Mouse (Mus musculus): ENCODE measurements at regions not wholly inside any gene's neighbourhood (a gene's known extent, or its start where the extent isn't known, plus 50 kb on each side); places are given as distances from the start of the nearest gene placed in this dataset.

DNA sequence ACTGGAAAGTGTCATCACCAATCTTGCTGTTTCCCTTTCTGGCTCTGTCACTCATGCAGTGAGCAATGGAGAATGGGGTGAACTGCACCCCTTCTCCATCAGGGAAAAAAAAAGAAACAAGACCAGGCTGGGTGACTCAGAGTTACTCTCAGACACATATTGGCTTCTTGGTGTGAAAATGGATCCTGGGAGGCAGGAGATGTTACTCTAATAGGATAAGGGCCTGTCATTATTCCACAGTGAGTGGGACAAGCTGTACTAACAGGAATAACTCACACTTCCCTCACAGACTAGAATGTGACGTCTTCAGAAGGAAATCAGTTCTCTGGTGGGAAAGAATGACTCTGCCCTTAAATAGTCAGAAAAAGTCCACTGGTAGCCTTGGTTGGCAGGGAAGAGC, 181.4 kb upstream of the Nlrp1b start:
- ATAC-seq (ENCODE audit: insufficient number of reproducible peaks, insufficient read depth, low FRiP score, low TSS enrichment, low read depth): no peak
- Histone ChIP-seq H3K4me3 (replicated peaks) (no peak overlapping the region), H3K9me3 (no peaks in the 10 kb centered on the region), H3K27ac (no peak overlapping the region), H3K36me3 (no peaks in the 10 kb centered on the region), H3K9ac (replicated peaks) (no peak overlapping the region), H3K4me2 (no peak overlapping the region), H3K4me1 (replicated peaks) (no peaks in the 10 kb centered on the region), H3K27me3 (no peaks in the 10 kb centered on the region)
- WGBS: 68% methylated on average over 1 of the region's 1 CpGs

DNA sequence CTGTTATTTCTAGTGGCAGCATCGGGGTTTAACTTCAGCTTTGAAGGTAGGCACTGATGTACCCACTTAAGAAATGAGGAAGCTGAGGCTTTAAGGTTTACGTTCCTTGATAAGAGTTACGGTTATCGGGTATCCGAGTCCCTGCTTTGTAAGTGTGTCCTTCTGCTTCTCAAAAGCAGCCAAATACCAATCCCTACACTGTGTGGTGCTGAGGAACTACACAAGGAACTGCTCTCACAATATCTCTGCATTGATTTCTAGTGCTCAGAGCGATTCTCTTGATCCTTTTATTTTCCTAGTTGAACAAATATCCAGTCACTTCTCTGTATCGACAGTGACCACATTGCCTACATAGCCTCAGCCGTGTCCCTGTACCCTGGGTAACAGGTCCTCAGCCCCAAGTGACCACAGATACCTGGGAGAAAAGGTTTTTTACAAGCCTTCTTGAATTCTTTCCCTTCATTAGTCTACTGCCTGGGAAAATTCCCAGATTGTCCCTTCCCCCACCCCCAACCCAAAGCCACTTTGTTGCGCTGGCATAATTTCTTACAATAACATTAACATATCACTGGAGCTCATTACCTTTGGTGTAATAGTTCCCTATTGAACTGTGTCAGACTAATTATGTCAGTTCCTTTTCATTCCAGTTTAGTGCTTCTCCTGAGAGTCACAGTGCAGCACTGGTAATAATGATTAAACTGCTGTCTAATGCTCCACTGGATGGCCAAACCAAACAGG, 184.0 kb upstream of the Nlrp1b start:
- Histone ChIP-seq H3K36me3 (no peaks in the 10 kb centered on the region), H3K4me3 (replicated peaks) (no peak overlapping the region), H3K4me1 (replicated peaks) (no peaks in the 10 kb centered on the region), H3K9me3 (no peaks in the 10 kb centered on the region), H3K27ac (no peak overlapping the region), H3K4me2 (no peak overlapping the region), H3K27me3 (no peaks in the 10 kb centered on the region), H3K9ac (replicated peaks) (no peak overlapping the region)
- WGBS: 77% methylated on average over 9 of the region's 9 CpGs
- no peak for ATAC-seq (ENCODE audit: insufficient number of reproducible peaks, insufficient read depth, low FRiP score, low TSS enrichment, low read depth)

DNA sequence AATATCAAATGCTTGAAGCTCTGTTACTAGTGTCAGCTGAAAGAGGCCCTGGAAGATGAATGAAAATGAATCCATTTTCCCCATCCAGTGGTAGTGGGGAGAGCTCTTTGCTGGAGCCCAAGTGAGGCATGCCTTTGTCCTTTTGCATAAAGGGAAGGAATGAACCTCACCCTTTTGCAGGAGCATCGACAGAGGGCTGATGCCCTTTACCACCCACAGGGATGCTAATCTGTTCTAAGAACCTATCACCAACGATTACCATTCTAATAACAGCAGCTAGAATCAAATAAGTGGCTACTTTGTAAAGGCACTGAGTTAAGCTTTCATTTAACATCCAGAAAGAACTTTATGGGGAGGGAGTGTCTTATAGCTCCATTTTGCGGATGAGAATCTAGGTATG, 184.9 kb upstream of the Nlrp1b start:
- H3K27ac ChIP-seq: no peak overlapping the region
- H3K9ac ChIP-seq (replicated peaks): no peak overlapping the region
- no peaks in the 10 kb centered on the region for H3K27me3 ChIP-seq
- H3K4me2 ChIP-seq: no peak overlapping the region
- ATAC-seq (ENCODE audit: insufficient number of reproducible peaks, insufficient read depth, low FRiP score, low TSS enrichment, low read depth): no peak
- no peaks in the 10 kb centered on the region for H3K9me3 ChIP-seq
- H3K4me1 ChIP-seq (replicated peaks): no peaks in the 10 kb centered on the region
- no peak overlapping the region for H3K4me3 ChIP-seq (replicated peaks)
- WGBS: 54% methylated on average over 3 of the region's 3 CpGs
- H3K36me3 ChIP-seq: no peaks in the 10 kb centered on the region

DNA sequence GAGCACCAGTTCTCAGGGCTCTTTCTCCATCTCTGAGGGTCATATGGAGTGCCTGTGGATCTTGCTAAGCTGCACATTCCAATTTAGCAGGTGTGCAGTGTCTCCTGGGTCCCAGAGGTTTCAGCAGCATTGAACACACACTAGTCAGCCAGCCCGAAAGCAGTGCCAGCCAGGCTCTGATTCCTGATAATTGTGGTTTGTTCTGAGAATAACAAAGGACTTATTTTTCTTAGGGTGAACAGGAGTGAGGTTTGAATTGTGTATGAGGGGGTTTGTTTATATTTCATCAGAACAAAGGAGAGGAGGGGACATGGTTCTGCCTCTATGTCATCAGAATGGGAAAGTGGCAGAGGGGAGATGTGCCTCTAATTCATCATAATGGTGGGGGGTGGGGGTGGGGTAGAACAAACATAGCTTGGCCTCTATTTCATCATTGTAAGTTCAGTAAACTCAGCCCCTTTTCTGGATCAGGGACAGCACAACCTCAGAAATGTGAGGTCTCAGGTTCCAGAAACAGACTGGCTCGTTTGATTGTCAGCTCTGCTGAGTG, 191.8 kb upstream of the Nlrp1b start:
- Histone ChIP-seq H3K27me3 (no peaks in the 10 kb centered on the region), H3K9me3 (peaks cover 4% of the 10 kb centered on the region; the same call in 1 of the 2 replicates), H3K4me2 (no peak overlapping the region), H3K36me3 (no peaks in the 10 kb centered on the region), H3K27ac (no peak overlapping the region), H3K4me3 (replicated peaks) (no peak overlapping the region), H3K9ac (replicated peaks) (no peak overlapping the region), H3K4me1 (replicated peaks) (no peaks in the 10 kb centered on the region)
- WGBS: 70% methylated on average over 2 of the region's 2 CpGs
- no peak for ATAC-seq (ENCODE audit: insufficient number of reproducible peaks, insufficient read depth, low FRiP score, low TSS enrichment, low read depth)

DNA sequence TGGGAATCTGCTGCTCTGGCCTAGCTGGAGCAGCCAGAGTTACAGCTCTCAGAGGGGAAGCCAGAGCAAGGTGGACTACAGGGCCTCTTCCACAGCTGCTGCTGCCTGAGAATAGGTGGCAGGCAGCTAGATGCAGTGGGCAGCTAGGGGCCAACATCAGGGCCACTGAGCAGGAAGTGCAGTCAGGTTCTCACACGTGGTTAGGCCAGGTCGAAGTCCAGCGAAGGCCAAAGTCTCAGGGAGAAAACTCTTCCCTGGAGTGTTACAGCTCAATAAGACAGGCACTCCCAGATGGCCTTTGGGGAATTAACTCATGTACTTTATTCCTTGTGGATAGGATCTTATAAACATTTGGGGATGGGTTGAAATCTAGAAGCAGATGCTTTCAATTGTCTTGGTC, 192.7 kb upstream of the Nlrp1b start:
- Histone ChIP-seq H3K27ac (no peak overlapping the region), H3K4me3 (replicated peaks) (no peak overlapping the region), H3K4me2 (no peak overlapping the region), H3K36me3 (no peaks in the 10 kb centered on the region), H3K4me1 (replicated peaks) (no peaks in the 10 kb centered on the region), H3K27me3 (no peaks in the 10 kb centered on the region), H3K9me3 (peaks cover 4% of the 10 kb centered on the region; the same call in 1 of the 2 replicates), H3K9ac (replicated peaks) (no peak overlapping the region)
- ATAC-seq (ENCODE audit: insufficient number of reproducible peaks, insufficient read depth, low FRiP score, low TSS enrichment, low read depth): no peak
- WGBS: 74% methylated on average over 3 of the region's 3 CpGs

DNA sequence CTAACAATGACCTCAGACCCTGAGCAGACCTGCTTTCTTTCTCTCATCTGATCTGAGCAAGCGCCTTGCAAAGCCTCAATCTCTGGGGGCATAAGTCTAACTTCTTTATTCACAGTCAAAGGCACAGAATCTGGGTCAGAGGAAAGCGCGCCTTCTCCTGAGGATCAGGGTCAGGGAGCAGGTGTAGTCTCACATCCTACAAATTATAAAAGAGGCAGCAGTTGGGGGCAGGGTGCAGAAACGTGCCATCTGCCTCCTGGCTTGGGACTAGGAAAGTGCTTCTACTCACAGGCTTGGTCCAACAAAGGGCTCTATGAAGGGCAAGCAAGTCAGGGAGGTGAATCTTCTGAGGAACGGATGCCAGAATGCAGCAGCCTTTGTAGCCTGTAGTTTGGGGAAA, 194.3 kb upstream of the Nlrp1b start:
- Histone ChIP-seq H3K4me1 (replicated peaks) (no peaks in the 10 kb centered on the region), H3K27me3 (no peaks in the 10 kb centered on the region), H3K9ac (replicated peaks) (no peak overlapping the region), H3K27ac (no peak overlapping the region), H3K4me2 (no peak overlapping the region), H3K4me3 (replicated peaks) (no peak overlapping the region), H3K9me3 (peaks cover 4% of the 10 kb centered on the region; the same call in 1 of the 2 replicates), H3K36me3 (no peaks in the 10 kb centered on the region)
- ATAC-seq (ENCODE audit: insufficient number of reproducible peaks, insufficient read depth, low FRiP score, low TSS enrichment, low read depth): no peak
- WGBS: 78% methylated on average over 5 of the region's 5 CpGs

DNA sequence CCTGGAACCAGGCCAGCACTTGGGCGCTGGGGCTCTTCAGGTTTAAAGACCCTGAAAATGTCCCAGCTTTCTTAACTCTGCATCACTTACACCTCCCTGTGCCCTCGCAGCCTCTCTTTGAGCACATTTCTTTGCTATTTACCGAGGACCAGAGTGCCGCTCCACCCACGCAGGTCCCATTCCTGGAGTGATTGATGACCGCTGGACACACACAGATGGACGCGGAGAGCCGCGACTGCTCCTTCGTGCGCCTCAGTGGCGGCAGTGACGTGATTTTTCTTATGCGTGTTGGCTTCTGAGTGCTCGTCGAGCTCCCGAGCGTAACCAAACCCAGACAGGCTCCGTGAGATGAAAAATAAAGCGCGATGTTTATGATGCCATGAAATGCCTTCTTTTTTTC, 199.2 kb upstream of the Nlrp1b start:
- Histone ChIP-seq H3K9me3 (peaks cover 4% of the 10 kb centered on the region; the same call in 1 of the 2 replicates), H3K27ac (no peak overlapping the region), H3K27me3 (no peaks in the 10 kb centered on the region), H3K4me1 (replicated peaks) (no peaks in the 10 kb centered on the region), H3K4me3 (replicated peaks) (no peak overlapping the region), H3K9ac (replicated peaks) (no peak overlapping the region), H3K4me2 (no peak overlapping the region), H3K36me3 (no peaks in the 10 kb centered on the region)
- no peak for ATAC-seq (ENCODE audit: insufficient number of reproducible peaks, insufficient read depth, low FRiP score, low TSS enrichment, low read depth)
- WGBS: 85% methylated on average over 22 of the region's 22 CpGs

DNA sequence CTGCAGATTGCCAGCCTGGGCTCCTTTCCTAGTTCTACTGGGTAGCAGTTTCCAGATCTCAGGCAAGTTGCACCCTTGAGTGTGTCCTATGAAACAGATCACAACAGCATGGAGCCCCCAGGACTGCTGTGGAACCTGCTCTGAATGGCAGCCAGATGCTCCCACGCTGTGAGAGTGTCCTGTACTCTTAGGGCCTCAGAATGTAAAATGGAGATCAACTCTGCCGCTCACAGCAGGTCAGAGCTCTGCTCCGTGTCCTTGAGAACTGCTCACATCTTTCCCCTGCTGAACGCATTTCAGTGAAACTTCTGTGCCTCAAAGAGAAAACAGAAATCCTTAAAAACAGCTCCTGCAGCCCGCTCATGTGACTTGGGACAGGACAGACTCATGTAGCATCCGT, 203.7 kb upstream of the Nlrp1b start:
- no peaks in the 10 kb centered on the region for H3K9me3 ChIP-seq

DNA sequence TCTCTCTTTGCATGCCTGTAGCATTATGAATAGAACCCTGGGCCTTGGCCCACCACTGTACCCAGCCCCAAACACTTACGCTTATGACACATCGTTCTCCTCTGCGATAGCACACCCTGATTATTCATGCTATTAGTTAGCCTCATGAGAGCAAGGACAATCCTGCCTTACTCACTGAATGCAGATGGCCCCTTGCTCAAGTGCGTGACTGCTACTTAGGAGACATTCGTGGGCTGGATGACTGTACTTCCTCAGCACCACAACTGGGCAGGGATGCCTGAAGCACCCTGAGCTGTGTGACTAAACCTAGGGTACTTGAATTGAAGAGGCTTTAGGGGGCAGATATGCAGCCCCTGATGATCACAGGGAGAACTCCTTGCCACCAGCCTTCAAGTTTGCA, 204.4 kb upstream of the Nlrp1b start:
- no peak for ATAC-seq (ENCODE audit: insufficient number of reproducible peaks, insufficient read depth, low FRiP score, low TSS enrichment, low read depth)
- H3K27ac ChIP-seq: no peak overlapping the region
- peaks cover 5% of the 10 kb centered on the region for H3K4me1 ChIP-seq (replicated peaks)
- H3K36me3 ChIP-seq: no peaks in the 10 kb centered on the region
- WGBS: 89% methylated on average over 5 of the region's 5 CpGs
- no peaks in the 10 kb centered on the region for H3K9me3 ChIP-seq
- 0 out of 2 replicates have a peak, but pooled peaks cover 2% of the 10 kb centered on the region for H3K27me3 ChIP-seq
- H3K4me3 ChIP-seq (replicated peaks): no peak overlapping the region
- no peak overlapping the region for H3K9ac ChIP-seq (replicated peaks)
- no peak overlapping the region for H3K4me2 ChIP-seq

More for the DNA sequence above, 203.7 kb upstream of the Nlrp1b start:
- Histone ChIP-seq H3K4me1 (replicated peaks) (no peaks in the 10 kb centered on the region), H3K4me2 (no peak overlapping the region), H3K36me3 (no peaks in the 10 kb centered on the region), H3K9ac (replicated peaks) (no peak overlapping the region), H3K4me3 (replicated peaks) (no peak overlapping the region), H3K27me3 (0 out of 2 replicates have a peak, but pooled peaks cover 2% of the 10 kb centered on the region), H3K27ac (no peak overlapping the region)
- ATAC-seq (ENCODE audit: insufficient number of reproducible peaks, insufficient read depth, low FRiP score, low TSS enrichment, low read depth): no peak
- 60% methylated on average over 6 of the region's 6 CpGs for WGBS

DNA sequence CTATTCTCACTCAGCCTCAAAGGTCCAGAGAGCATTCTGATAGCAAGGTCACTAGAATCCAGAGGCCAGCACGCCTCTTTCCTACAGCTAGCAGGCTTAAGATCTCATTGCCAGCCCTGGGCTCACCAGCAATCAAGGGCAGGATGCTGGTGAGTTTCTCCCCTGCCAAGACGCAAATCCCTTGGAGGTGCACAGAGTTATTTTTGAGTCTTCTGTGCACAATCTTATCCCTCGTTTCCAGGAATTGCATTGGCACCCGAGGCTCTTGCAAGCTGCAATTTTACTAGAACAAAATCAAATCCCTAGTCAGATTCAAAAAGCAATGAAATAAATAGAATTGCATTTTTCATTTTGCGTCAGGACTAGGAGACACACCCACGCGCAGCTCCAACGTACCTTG, 205.2 kb upstream of the Nlrp1b start:
- Histone ChIP-seq H3K4me3 (replicated peaks) (no peak overlapping the region), H3K9ac (replicated peaks) (no peak overlapping the region), H3K4me2 (no peak overlapping the region), H3K27me3 (0 out of 2 replicates have a peak, but pooled peaks cover 10% of the 10 kb centered on the region), H3K9me3 (no peaks in the 10 kb centered on the region), H3K36me3 (no peaks in the 10 kb centered on the region), H3K4me1 (replicated peaks) (peaks cover 12% of the 10 kb centered on the region), H3K27ac (no peak overlapping the region)
- ATAC-seq (ENCODE audit: insufficient number of reproducible peaks, insufficient read depth, low FRiP score, low TSS enrichment, low read depth): no peak
- WGBS: 63% methylated on average over 8 of the region's 8 CpGs

DNA sequence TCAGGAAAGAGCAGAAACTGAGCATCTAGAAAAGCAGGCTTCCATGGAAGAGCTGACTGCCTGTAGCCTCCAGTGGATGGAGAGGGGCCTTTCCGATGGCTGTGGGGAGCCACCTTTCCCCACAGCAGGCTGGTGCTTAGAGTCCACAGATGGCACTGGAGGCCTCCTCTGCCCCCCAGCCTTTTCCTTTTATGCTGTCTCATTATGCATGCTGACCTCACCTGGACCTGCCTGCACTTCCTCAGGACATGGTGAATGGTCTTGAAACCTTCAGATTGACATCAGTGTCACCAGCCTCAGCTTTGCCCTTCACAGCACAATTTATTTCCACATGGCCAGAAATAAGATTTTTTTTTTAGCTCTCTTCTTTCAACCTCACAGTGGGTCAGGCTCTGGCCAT, 205.8 kb upstream of the Nlrp1b start:
- H3K9me3 ChIP-seq: no peaks in the 10 kb centered on the region
- WGBS: 84% methylated on average over 1 of the region's 1 CpGs
- no peak overlapping the region for H3K27ac ChIP-seq
- no peaks in the 10 kb centered on the region for H3K36me3 ChIP-seq
- ATAC-seq (ENCODE audit: insufficient number of reproducible peaks, insufficient read depth, low FRiP score, low TSS enrichment, low read depth): no peak
- H3K4me1 ChIP-seq (replicated peaks): peaks cover 12% of the 10 kb centered on the region
- 0 out of 2 replicates have a peak, but pooled peaks cover 10% of the 10 kb centered on the region for H3K27me3 ChIP-seq
- H3K4me3 ChIP-seq (replicated peaks): no peak overlapping the region
- no peak overlapping the region for H3K4me2 ChIP-seq
- no peak overlapping the region for H3K9ac ChIP-seq (replicated peaks)

DNA sequence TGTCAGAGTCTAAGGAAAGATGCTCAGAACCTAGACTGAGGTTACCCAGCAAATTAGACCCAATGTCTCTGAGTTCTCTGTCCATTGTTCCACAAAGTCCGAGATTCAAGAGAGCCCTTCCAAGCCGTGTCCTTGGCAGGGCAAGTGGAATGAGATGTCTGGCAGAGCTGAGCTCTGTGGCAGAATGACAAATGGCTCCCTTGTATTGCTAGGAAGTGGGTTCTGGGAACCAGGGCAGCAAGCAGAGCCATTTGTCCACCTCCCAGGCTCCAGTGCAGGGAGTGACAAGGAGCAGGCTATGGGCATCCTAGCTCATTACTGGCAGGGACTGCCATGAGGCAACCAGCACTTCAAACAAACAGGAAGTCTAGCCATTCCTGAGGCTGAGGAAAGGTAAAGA, 206.3 kb upstream of the Nlrp1b start:
- H3K9ac ChIP-seq (replicated peaks): no peak overlapping the region
- no peak overlapping the region for H3K27ac ChIP-seq
- WGBS: 49% methylated on average over 2 of the region's 2 CpGs
- no peaks in the 10 kb centered on the region for H3K9me3 ChIP-seq
- ATAC-seq (ENCODE audit: insufficient number of reproducible peaks, insufficient read depth, low FRiP score, low TSS enrichment, low read depth): no peak
- H3K4me1 ChIP-seq (replicated peaks): peaks cover 12% of the 10 kb centered on the region
- no peak overlapping the region for H3K4me3 ChIP-seq (replicated peaks)
- 0 out of 2 replicates have a peak, but pooled peaks cover 10% of the 10 kb centered on the region for H3K27me3 ChIP-seq
- no peak overlapping the region for H3K4me2 ChIP-seq
- no peaks in the 10 kb centered on the region for H3K36me3 ChIP-seq

Measured in limb, embryonic 12.5 days (tissue).